Mouse (Mus musculus) olfactory bulb, adult 2 months (tissue): ENCODE results near the gene Zyx.

Experiments
- CTCF ChIP-seq: fragments of 200-500 bp; IDR thresholded peaks from 2 replicates; pipeline ENCODE4 v1.5.1; 2012; ENCODE audit warnings: low read depth, mild to moderate bottlenecking, low read length, moderate library complexity; ENCODE audit not compliant: insufficient read depth
- POLR2A ChIP-seq: fragments of 200-500 bp; IDR thresholded peaks from 2 replicates; pipeline ENCODE4 v1.6.1; 2012; ENCODE audit warnings: mild to moderate bottlenecking, low read depth, low read length, moderate library complexity; ENCODE audit not compliant: insufficient read depth

- TF ChIP-seq POLR2A (no peak), CTCF (no peak)
Observed at GRCm38 (mm10) chr6:42354076-42355019, 4.9 kb downstream of the Zyx start.
